In genomic region chr5:139686530-139687249, GRCm38 (mm10) we compare ENCODE assay signal across 8 mouse cellular contexts. TPM values are rescaled to one million over a fixed set of nuclear protein-coding genes. Genes with fewer than 3 reads are reported as not detected.
DNase-seq lines count a peak whose midpoint lies in the region; ATAC-seq lines count a peak whose summit lies in the region.

No protein-coding gene starts in this region.

- no peak overlapping the region for H3K9ac ChIP-seq in heart, embryonic 13.5 days
- no peak overlapping the region for H3K9ac ChIP-seq in midbrain, embryonic 14.5 days (replicated peaks; ENCODE audit: low read length)

- H3K27me3 ChIP-seq in heart, embryonic 13.5 days (replicated peaks) = peaks cover 75% of the 10 kb centered on the region
- H3K27me3 ChIP-seq in embryonic facial prominence, embryonic 10.5 days (replicated peaks; ENCODE audit: low read depth, poor library complexity, severe bottlenecking) = peaks cover 74% of the 10 kb centered on the region
- peaks cover 5% of the 10 kb centered on the region; the same call in 1 of the 2 replicates for H3K27me3 ChIP-seq in midbrain, embryonic 14.5 days (ENCODE audit: control insufficient read depth, insufficient read depth, low read length)

- 29% methylated on average over 21 of the region's 21 CpGs for WGBS in heart, embryonic 13.5 days
- WGBS in embryonic facial prominence, embryonic 10.5 days = 26% methylated on average over 21 of the region's 21 CpGs
- 20% methylated on average over 21 of the region's 21 CpGs for WGBS in midbrain, embryonic 14.5 days

- no peak overlapping the region for H3K27ac ChIP-seq in heart, embryonic 13.5 days (replicated peaks)
- peak overlapping the region; percentile 76 for H3K27ac ChIP-seq in embryonic facial prominence, embryonic 10.5 days (replicated peaks)
- H3K27ac ChIP-seq in midbrain, embryonic 14.5 days (replicated peaks; ENCODE audit: low read depth, low read length) = no peak overlapping the region

- peak; percentile 44; the same call in 1 of the 2 replicates for ATAC-seq in heart, embryonic 13.5 days (ENCODE audit: extremely low read depth, insufficient number of reproducible peaks, low FRiP score, low TSS enrichment)
- ATAC-seq in midbrain, embryonic 14.5 days (ENCODE audit: low FRiP score, low TSS enrichment) = peak; percentile 43; the same call in 1 of the 2 replicates

- DNase-seq in heart, adult 18-20 months = no peak
- peak; percentile 27 for DNase-seq in CD4-positive helper T cell, adult 2 months (ENCODE audit: low read depth, low spot score)
- peak; percentile 82 for DNase-seq in embryonic facial prominence, embryonic 10.5 days (ENCODE audit: low spot score)
- peak; percentile 25 for DNase-seq in induced T-regulatory cell, adult 2 months (ENCODE audit: low read depth)
- DNase-seq in midbrain, embryonic 14.5 days = peak; percentile 64
- DNase-seq in B cell, adult 2 months = no peak
- no peak for DNase-seq in spleen, postnatal 14 days (ENCODE audit: low spot score in 2 of 2)

- H3K36me3 ChIP-seq in heart, embryonic 13.5 days = no peaks in the 10 kb centered on the region
- no peaks in the 10 kb centered on the region for H3K36me3 ChIP-seq in embryonic facial prominence, embryonic 10.5 days (replicated peaks)
- no peaks in the 10 kb centered on the region for H3K36me3 ChIP-seq in midbrain, embryonic 14.5 days (ENCODE audit: control insufficient read depth, insufficient read depth, low read length)

- H3K4me3 ChIP-seq in heart, embryonic 13.5 days = no peak overlapping the region
- peak overlapping the region; percentile 36 for H3K4me3 ChIP-seq in embryonic facial prominence, embryonic 10.5 days
- H3K4me3 ChIP-seq in midbrain, embryonic 14.5 days (replicated peaks; ENCODE audit: low read depth, low read length) = no peak overlapping the region

- H3K4me2 ChIP-seq in heart, embryonic 13.5 days = peak overlapping the region; percentile 13; the same call in 1 of the 2 replicates
- no peak overlapping the region for H3K4me2 ChIP-seq in midbrain, embryonic 14.5 days (ENCODE audit: low read length)

- H3K9me3 ChIP-seq in heart, embryonic 13.5 days = no peaks in the 10 kb centered on the region
- H3K9me3 ChIP-seq in embryonic facial prominence, embryonic 10.5 days = no peaks in the 10 kb centered on the region
- no peaks in the 10 kb centered on the region for H3K9me3 ChIP-seq in midbrain, embryonic 14.5 days (ENCODE audit: control insufficient read depth, low read length)

- H3K4me1 ChIP-seq in heart, embryonic 13.5 days = peaks cover 10% of the 10 kb centered on the region; the same call in 1 of the 2 replicates
- H3K4me1 ChIP-seq in embryonic facial prominence, embryonic 10.5 days = peaks cover 51% of the 10 kb centered on the region
- H3K4me1 ChIP-seq in midbrain, embryonic 14.5 days (ENCODE audit: control insufficient read depth, insufficient read depth, low read length) = peaks cover 26% of the 10 kb centered on the region

RNA-seq across cellular contexts. Expression of gene Micall2, which starts 49.4 kb away (rescaled TPM):
- 1.7 TPM in 2 replicates for polyA plus RNA-seq in heart, embryonic 13.5 days (2015; fragmentation: Nextera tagmentation; extraction: Ambion mirVana)
- total RNA-seq in heart, adult 18-20 months (2021) = 1 to 10 TPM; 1.2 to 2.1 TPM
- 8.6 and 10.5 TPM in 2 replicates for polyA plus RNA-seq in embryonic facial prominence, embryonic 10.5 days (2016; fragmentation: Nextera tagmentation; extraction: Ambion mirVana)
- 12.7 and 13.4 TPM in 2 replicates for polyA plus RNA-seq in midbrain, embryonic 14.5 days (2014; fragmentation: Nextera tagmentation; extraction: Ambion mirVana)

Comparison
In these comparisons a context has a peak if more than half of its experiments do, and no peak if none do; other contexts are left out.
1. DNase-seq: peak in CD4-positive helper T cell, adult 2 months (single experiment), embryonic facial prominence, embryonic 10.5 days (single experiment), induced T-regulatory cell, adult 2 months (single experiment) and midbrain, embryonic 14.5 days (single experiment); none in heart, adult 18-20 months (0 of 2), B cell, adult 2 months (0 of 2) and spleen, postnatal 14 days (0 of 2).